Mouse (Mus musculus) intestine, postnatal 0 days (tissue): ENCODE data around the gene 2700049A03Rik. TPM values are rescaled to one million over a fixed set of nuclear protein-coding genes. Genes with fewer than 3 reads are reported as not detected.

Experiments
- ATAC-seq: fragments of 200-750 bp; cut with Nextera tagmentation; 2 replicates; pipeline ENCODE4 v1.8.0; 2017; ENCODE audit warnings: mild to moderate bottlenecking, moderate TSS enrichment, moderate library complexity
- H3K27ac ChIP-seq: fragments of 300-500 bp; sonication (generic); 2 replicates; pipeline ENCODE4 v1.5.1; 2014; ENCODE audit warnings: mild to moderate bottlenecking, low read depth, low read length, moderate library complexity
- H3K27me3 ChIP-seq: fragments of 300-500 bp; sonication (generic); replicated peaks from 2 replicates; pipeline ENCODE4 v1.6.1; 2014; ENCODE audit warnings: low read length, mixed read lengths; ENCODE audit not compliant: control insufficient read depth, insufficient read depth
- H3K36me3 ChIP-seq: fragments of 300-500 bp; sonication (generic); 2 replicates; pipeline ENCODE4 v1.6.1; 2014; ENCODE audit warnings: mild to moderate bottlenecking, moderate library complexity; ENCODE audit not compliant: control insufficient read depth, insufficient read depth
- H3K4me1 ChIP-seq: fragments of 300-500 bp; sonication (generic); replicated peaks from 2 replicates; pipeline ENCODE4 v1.6.1; 2014; ENCODE audit warnings: antibody characterized with exemption, low read length, mixed read lengths; ENCODE audit not compliant: control insufficient read depth, insufficient read depth
- H3K4me2 ChIP-seq: fragments of 300-500 bp; sonication (generic); replicated peaks from 2 replicates; pipeline ENCODE4 v1.6.1; 2014; ENCODE audit warnings: low read depth, mild to moderate bottlenecking, moderate library complexity
- H3K4me3 ChIP-seq: fragments of 300-500 bp; sonication (generic); 2 replicates; pipeline ENCODE4 v1.5.1; 2014; ENCODE audit warnings: low read depth, low read length
- H3K9ac ChIP-seq: fragments of 300-500 bp; sonication (generic); 2 replicates; pipeline ENCODE4 v1.6.1; 2014; ENCODE audit warnings: mild to moderate bottlenecking, low read depth, low read length
- H3K9me3 ChIP-seq: fragments of 300-500 bp; sonication (generic); 2 replicates; pipeline ENCODE4 v1.6.1; 2016; ENCODE audit warnings: mixed run types; ENCODE audit not compliant: control insufficient read depth
- CTCF ChIP-seq: sonication (generic); IDR thresholded peaks from 2 replicates; pipeline ENCODE4 v1.5.1; 2016; ENCODE audit warnings: low read depth, mild to moderate bottlenecking, control low read depth, antibody characterized with exemption, moderate library complexity
- WGBS: fragments of 180-500 bp; shearing (Covaris S2); extraction: QIAGEN DNeasy Blood & Tissue Kit; methylation state at CpG from one replicate; pipeline ENCODE4 v1.1.7; 2014; 5-methylcytosine and 5-hydroxymethylcytosine counted together
- polyA plus RNA-seq: library from polyadenylated mRNA; unstranded; fragments of >200 nt; fragmentation: Nextera tagmentation; extraction: Ambion mirVana; gene quantifications from 2 replicates; pipeline ENCODE4 v1.2.1, GENCODE M21; 2015

Gene 2700049A03Rik
- polyA plus RNA-seq, 1 experiment from 2014 or later, result 2.7 TPM

DNA sequence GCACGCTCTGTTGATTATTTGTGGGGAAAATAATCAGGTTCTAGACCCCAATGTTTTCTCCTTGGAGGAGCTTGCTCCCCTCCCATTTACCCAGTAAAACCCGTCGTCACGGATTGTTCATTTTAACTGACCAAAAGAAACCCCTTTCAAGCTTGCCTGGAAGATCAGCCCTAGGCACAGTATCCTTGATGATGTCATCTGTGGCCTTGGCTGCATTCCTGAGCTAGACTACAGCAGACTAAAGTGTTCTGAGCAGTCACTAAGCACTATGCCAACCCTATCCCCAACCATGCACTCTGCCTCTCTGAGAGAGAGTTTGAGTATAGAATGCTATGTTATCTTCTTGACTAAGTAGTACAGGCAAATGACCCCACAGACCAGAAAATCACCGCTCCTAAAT is 20.2 kb upstream of the 2700049A03Rik start:
- Histone ChIP-seq H3K4me1 (no peaks in the 10 kb centered on the region), H3K9me3 (no peaks in the 10 kb centered on the region), H3K4me2 (no peak overlapping the region), H3K27ac (no peak overlapping the region), H3K9ac (no peak overlapping the region), H3K4me3 (no peak overlapping the region), H3K27me3 (no peaks in the 10 kb centered on the region), H3K36me3 (no peaks in the 10 kb centered on the region)
- no peak for TF ChIP-seq CTCF
- WGBS, result 81% methylated on average over 5 of the region's 5 CpGs
- ATAC-seq, result no peak

DNA sequence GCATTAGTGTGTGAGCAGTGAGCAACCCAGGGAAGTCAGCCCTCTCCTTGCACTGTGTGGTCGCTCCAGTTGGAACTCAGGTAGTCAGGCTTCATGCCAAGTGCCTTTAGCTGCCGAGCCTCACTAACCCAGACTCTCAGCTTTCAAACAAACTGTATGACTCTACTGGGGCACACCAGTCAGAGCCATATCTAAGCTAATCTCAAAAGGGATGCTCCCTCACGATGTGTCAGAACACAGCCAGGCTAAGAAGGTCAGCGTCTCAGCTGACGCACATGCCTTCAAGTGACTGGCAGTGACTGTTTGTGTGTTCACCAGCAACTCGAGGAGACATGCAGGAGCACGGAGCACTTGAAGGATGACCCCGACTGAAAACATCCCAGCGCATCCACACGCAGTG is 13.9 kb upstream of the 2700049A03Rik start:
- Histone ChIP-seq H3K4me1 (no peaks in the 10 kb centered on the region), H3K4me2 (no peak overlapping the region), H3K4me3 (no peak overlapping the region), H3K27me3 (no peaks in the 10 kb centered on the region), H3K27ac (no peak overlapping the region), H3K36me3 (peaks cover 35% of the 10 kb centered on the region), H3K9ac (no peak overlapping the region), H3K9me3 (no peaks in the 10 kb centered on the region)
- no peak for ATAC-seq
- 88% methylated on average over 10 of the region's 10 CpGs for WGBS
- no peak for TF ChIP-seq CTCF

GRCm38 (mm10) chr12:71123286-71123685 is 13.4 kb upstream of the 2700049A03Rik start:
- Histone ChIP-seq H3K27me3 (no peaks in the 10 kb centered on the region), H3K9ac (no peak overlapping the region), H3K4me1 (no peaks in the 10 kb centered on the region), H3K27ac (no peak overlapping the region), H3K9me3 (no peaks in the 10 kb centered on the region), H3K4me3 (no peak overlapping the region), H3K4me2 (no peak overlapping the region), H3K36me3 (peaks cover 35% of the 10 kb centered on the region)
- no peak for TF ChIP-seq CTCF
- no peak for ATAC-seq
- 86% methylated on average over 9 of the region's 9 CpGs for WGBS

DNA sequence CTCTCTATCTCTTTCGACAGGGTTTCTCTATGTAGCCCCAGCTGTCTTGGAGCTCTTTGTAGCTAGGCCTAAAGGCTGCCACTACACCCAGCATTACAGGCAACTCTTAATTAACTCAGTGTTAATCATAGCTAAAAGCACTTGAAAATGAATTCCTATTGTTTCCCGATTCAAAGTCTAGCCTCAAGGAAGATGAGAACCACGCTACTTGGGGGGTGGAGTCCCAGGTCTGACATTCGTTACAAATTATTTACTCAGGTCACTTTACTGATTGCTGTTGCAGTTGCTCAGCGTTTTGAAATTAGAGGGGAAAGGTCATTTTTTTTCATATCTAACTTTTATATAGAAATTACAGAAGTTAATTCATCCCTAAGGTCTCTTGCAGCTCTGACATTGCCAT is 1.1 kb upstream of the 2700049A03Rik start:
- no peaks in the 10 kb centered on the region for H3K27me3 ChIP-seq
- H3K4me2 ChIP-seq, result peak overlapping the region; percentile 93
- ATAC-seq, result no peak
- peak overlapping the region; percentile 95 for H3K4me3 ChIP-seq
- H3K9ac ChIP-seq, result peak overlapping the region; percentile 85; the same call in 1 of the 2 replicates
- no peaks in the 10 kb centered on the region for H3K9me3 ChIP-seq
- H3K36me3 ChIP-seq, result peaks cover 8% of the 10 kb centered on the region
- 16% methylated on average over 5 of the region's 5 CpGs for WGBS
- no peak for TF ChIP-seq CTCF
- peak overlapping the region; percentile 82; the same call in 1 of the 2 replicates for H3K27ac ChIP-seq
- no peaks in the 10 kb centered on the region for H3K4me1 ChIP-seq

DNA sequence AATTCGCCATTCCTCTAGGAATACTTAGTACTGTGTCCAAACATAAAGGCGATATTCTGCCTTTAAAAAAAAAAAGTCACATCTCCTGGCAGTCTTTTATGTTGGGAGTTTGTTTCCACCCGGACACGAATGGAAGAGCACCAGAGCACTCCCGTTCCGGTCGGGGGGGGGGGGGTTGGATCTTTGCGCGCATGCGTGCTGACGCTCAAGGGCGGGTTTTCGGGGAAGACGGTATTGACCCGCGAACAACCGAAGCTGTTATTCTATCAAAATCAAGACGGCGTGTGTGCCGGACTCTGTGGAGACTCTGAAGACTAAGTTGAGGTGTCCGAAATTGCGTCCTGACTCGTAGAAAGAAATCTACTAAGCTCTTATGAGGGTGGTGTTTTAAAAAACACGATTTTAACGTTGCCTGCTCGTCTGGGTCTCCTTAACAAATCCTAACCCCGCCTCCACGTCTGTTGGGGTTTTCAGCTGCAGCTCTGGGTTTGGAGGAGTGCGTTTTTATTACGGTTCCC is 385 bp downstream of the 2700049A03Rik start:
- Histone ChIP-seq H3K9ac (peak overlapping the region; percentile 85), H3K27ac (0 out of 2 replicates have a peak overlapping the region, but pooled peaks have one; percentile 82), H3K4me3 (peak overlapping the region; percentile 95), H3K9me3 (no peaks in the 10 kb centered on the region), H3K36me3 (peaks cover 6% of the 10 kb centered on the region), H3K27me3 (no peaks in the 10 kb centered on the region), H3K4me2 (peak overlapping the region; percentile 93), H3K4me1 (no peaks in the 10 kb centered on the region)
- no peak for TF ChIP-seq CTCF
- WGBS, result under 1% methylated on average over 30 of the region's 30 CpGs
- peak; percentile 80 for ATAC-seq

DNA sequence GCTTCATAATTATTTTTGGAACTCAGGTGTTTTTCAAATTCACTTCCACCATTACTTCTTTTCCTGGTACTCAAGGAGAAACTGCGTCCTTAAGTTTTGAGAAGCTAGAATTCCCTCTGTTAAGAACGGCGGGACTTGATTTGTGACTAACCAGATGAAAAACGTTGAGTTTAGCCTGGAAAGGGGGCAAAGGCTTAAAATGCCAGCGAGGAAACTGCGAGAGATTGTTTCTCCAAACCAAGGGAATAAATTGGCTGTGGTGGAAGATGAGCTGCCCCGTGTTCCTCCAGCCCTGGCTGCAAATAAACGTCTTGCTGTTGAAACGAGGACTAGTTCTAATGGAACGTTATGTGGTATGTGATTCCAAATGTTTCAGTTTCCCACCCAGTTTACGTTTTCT is 1.0 kb downstream of the 2700049A03Rik start:
- under 1% methylated on average over 11 of the region's 11 CpGs for WGBS
- Histone ChIP-seq H3K4me2 (peak overlapping the region; percentile 93), H3K36me3 (peaks cover 13% of the 10 kb centered on the region), H3K27me3 (no peaks in the 10 kb centered on the region), H3K4me3 (peak overlapping the region; percentile 95), H3K9ac (0 out of 2 replicates have a peak overlapping the region, but pooled peaks have one; percentile 85), H3K4me1 (no peaks in the 10 kb centered on the region), H3K27ac (no peak overlapping the region), H3K9me3 (no peaks in the 10 kb centered on the region)
- no peak for ATAC-seq
- no peak for TF ChIP-seq CTCF

GRCm38 (mm10) chr12:71139258-71139828 is 2.7 kb downstream of the 2700049A03Rik start:
- Histone ChIP-seq H3K4me2 (no peak overlapping the region), H3K9me3 (no peaks in the 10 kb centered on the region), H3K36me3 (peaks cover 26% of the 10 kb centered on the region), H3K27me3 (no peaks in the 10 kb centered on the region), H3K4me3 (no peak overlapping the region), H3K9ac (no peak overlapping the region), H3K27ac (no peak overlapping the region), H3K4me1 (no peaks in the 10 kb centered on the region)
- no peak for ATAC-seq
- WGBS, result 77% methylated on average over 5 of the region's 5 CpGs
- peak; percentile 57 for TF ChIP-seq CTCF
